Mouse (Mus musculus): ENCODE measurements around the gene Col27a1.

Gene Col27a1

GRCm38 (mm10) chr4:63260506-63260905 lies 46.7 kb downstream of the Col27a1 start:
- no peak for DNase-seq (ENCODE audit: low spot score)

GRCm38 (mm10) chr4:63262941-63263340 lies 49.1 kb downstream of the Col27a1 start:
- peak; percentile 82 for DNase-seq (ENCODE audit: low spot score)

GRCm38 (mm10) chr4:63266276-63266675 lies 52.5 kb downstream of the Col27a1 start:
- no peak for DNase-seq (ENCODE audit: low spot score)

GRCm38 (mm10) chr4:63267121-63267520 lies 53.3 kb downstream of the Col27a1 start:
- DNase-seq (ENCODE audit: low spot score) = no peak

GRCm38 (mm10) chr4:63267586-63267985 lies 53.8 kb downstream of the Col27a1 start:
- no peak for DNase-seq (ENCODE audit: low spot score)

- DNase-seq (ENCODE audit: low spot score) = no peak
These were observed 55.0 kb downstream of the Col27a1 start for GRCm38 (mm10) chr4:63268777-63269176.

- no peak for DNase-seq (ENCODE audit: low spot score)
These were observed 60.7 kb downstream of the Col27a1 start for GRCm38 (mm10) chr4:63274516-63274915.

GRCm38 (mm10) chr4:63275251-63275650 lies 61.4 kb downstream of the Col27a1 start:
- no peak for DNase-seq (ENCODE audit: low spot score)

- DNase-seq (ENCODE audit: low spot score) = no peak
These were observed 62.8 kb downstream of the Col27a1 start for GRCm38 (mm10) chr4:63276571-63276970.

- DNase-seq (ENCODE audit: low spot score) = no peak
These were observed 65.0 kb downstream of the Col27a1 start for GRCm38 (mm10) chr4:63278821-63279220.

- no peak for DNase-seq (ENCODE audit: low spot score)
These were observed 67.9 kb downstream of the Col27a1 start for GRCm38 (mm10) chr4:63281694-63282093.

- no peak for DNase-seq (ENCODE audit: low spot score)
These were observed 69.5 kb downstream of the Col27a1 start for GRCm38 (mm10) chr4:63283319-63283718.

- DNase-seq (ENCODE audit: low spot score) = no peak
These were observed 72.2 kb downstream of the Col27a1 start for GRCm38 (mm10) chr4:63286034-63286433.

- DNase-seq (ENCODE audit: low spot score) = no peak
These were observed 74.7 kb downstream of the Col27a1 start for GRCm38 (mm10) chr4:63288497-63288896.

- DNase-seq (ENCODE audit: low spot score) = no peak
These were observed 76.3 kb downstream of the Col27a1 start for GRCm38 (mm10) chr4:63290081-63290480.

GRCm38 (mm10) chr4:63291075-63291474 lies 77.3 kb downstream of the Col27a1 start:
- DNase-seq (ENCODE audit: low spot score) = peak; percentile 36

- no peak for DNase-seq (ENCODE audit: low spot score)
These were observed 77.9 kb downstream of the Col27a1 start for GRCm38 (mm10) chr4:63291658-63292057.

GRCm38 (mm10) chr4:63295641-63296040 lies 81.8 kb downstream of the Col27a1 start:
- DNase-seq (ENCODE audit: low spot score) = no peak

GRCm38 (mm10) chr4:63296263-63296662 lies 82.5 kb downstream of the Col27a1 start:
- no peak for DNase-seq (ENCODE audit: low spot score)

GRCm38 (mm10) chr4:63296876-63297275 lies 83.1 kb downstream of the Col27a1 start:
- no peak for DNase-seq (ENCODE audit: low spot score)

GRCm38 (mm10) chr4:63298191-63298590 lies 84.4 kb downstream of the Col27a1 start:
- no peak for DNase-seq (ENCODE audit: low spot score)

GRCm38 (mm10) chr4:63302641-63303040 lies 88.8 kb downstream of the Col27a1 start:
- no peak for DNase-seq (ENCODE audit: low spot score)

GRCm38 (mm10) chr4:63307175-63308062 lies 93.6 kb downstream of the Col27a1 start:
- peak; percentile 90 for DNase-seq (ENCODE audit: low spot score)

- no peak for DNase-seq (ENCODE audit: low spot score)
These were observed 94.5 kb downstream of the Col27a1 start for GRCm38 (mm10) chr4:63308316-63308715.
